Mouse (Mus musculus) granulocyte monocyte progenitor cell, adult 5-6 weeks (primary cell): ENCODE measurements around the gene Slc16a12. TPM values are rescaled to one million over a fixed set of nuclear protein-coding genes. Genes with fewer than 3 reads are reported as not detected.
"Not testable (repeated sequence)": the region's sequence is repeated elsewhere in the genome, so short reads cannot be mapped to it uniquely, and the experiment has no call there.

ENCODE experiments used
- ATAC-seq: replicated peaks from 2 replicates; pipeline ENCODE4 v1.8.0; 2016; ENCODE audit warnings: mild to moderate bottlenecking, moderate TSS enrichment, inconsistent platforms; ENCODE audit not compliant: poor library complexity, severe bottlenecking
- total RNA-seq, 2 experiments: library from RNA; stranded (forward) in 1 of 2; stranded (reverse) in 1 of 2; fragments of 200-712, 200-1000 nt in 1 of 2; fragments of >200 nt in 1 of 2; fragmentation: Nextera tagmentation in 1 of 2; gene quantifications; 2 replicates each; pipeline ENCODE4 v1.2.3; 2014 to 2017

Slc16a12 gene
- total RNA-seq, 2 experiments from 2014 or later = 0.10 TPM; not detected in 1

- no peak for ATAC-seq
Measured at GRCm38 (mm10) chr19:34685530-34685929, 61.6 kb downstream of the Slc16a12 start.

GRCm38 (mm10) chr19:34684857-34685256, 62.2 kb downstream of the Slc16a12 start:
- ATAC-seq = peak; percentile 52; the same call in 1 of the 2 replicates

- no peak for ATAC-seq
Measured at GRCm38 (mm10) chr19:34678428-34678827, 68.7 kb downstream of the Slc16a12 start.

- ATAC-seq = no peak
Measured at GRCm38 (mm10) chr19:34673476-34673875, 73.6 kb downstream of the Slc16a12 start.

GRCm38 (mm10) chr19:34666127-34666526, 81.0 kb downstream of the Slc16a12 start:
- peak; percentile 74; the same call in 1 of the 2 replicates for ATAC-seq

GRCm38 (mm10) chr19:34662740-34663139, 84.3 kb downstream of the Slc16a12 start:
- ATAC-seq = no peak

- peak; percentile 88 for ATAC-seq
Measured at GRCm38 (mm10) chr19:34662067-34662507, 85.0 kb downstream of the Slc16a12 start.

- peak; percentile 74 for ATAC-seq
Measured at GRCm38 (mm10) chr19:34656511-34657298, 90.4 kb downstream of the Slc16a12 start.

GRCm38 (mm10) chr19:34655227-34655805, 91.8 kb downstream of the Slc16a12 start:
- no peak for ATAC-seq

- ATAC-seq = no peak
Measured at GRCm38 (mm10) chr19:34650997-34651396, 96.1 kb downstream of the Slc16a12 start.

- no peak for ATAC-seq
Measured at GRCm38 (mm10) chr19:34650276-34650675, 96.8 kb downstream of the Slc16a12 start.

GRCm38 (mm10) chr19:34647630-34648029, 99.5 kb downstream of the Slc16a12 start:
- ATAC-seq = not testable (repeated sequence)

GRCm38 (mm10) chr19:34642616-34643015, 104.5 kb downstream of the Slc16a12 start:
- no peak for ATAC-seq

- peak; percentile 87 for ATAC-seq
Measured at GRCm38 (mm10) chr19:34640623-34641022, 106.5 kb downstream of the Slc16a12 start, which contains the start of the genes Ifit1bl2 and Ifit1. Gene Ifit1bl2 (minus strand): TSS chr19:34640743. Gene Ifit1 (plus strand): TSS chr19:34640871.

GRCm38 (mm10) chr19:34636933-34637557, 110.0 kb downstream of the Slc16a12 start:
- ATAC-seq = peak; percentile 75

GRCm38 (mm10) chr19:34633484-34633883, 113.6 kb downstream of the Slc16a12 start:
- peak; percentile 95 for ATAC-seq

- ATAC-seq = no peak
Measured at GRCm38 (mm10) chr19:34631487-34631886, 115.6 kb downstream of the Slc16a12 start.

- ATAC-seq = no peak
Measured at GRCm38 (mm10) chr19:34627496-34627895, 119.6 kb downstream of the Slc16a12 start.

GRCm38 (mm10) chr19:34624663-34625062, 122.4 kb downstream of the Slc16a12 start:
- peak; percentile 92 for ATAC-seq

- ATAC-seq = no peak
Measured at GRCm38 (mm10) chr19:34623781-34624180, 123.3 kb downstream of the Slc16a12 start.

GRCm38 (mm10) chr19:34620871-34621270, 126.2 kb downstream of the Slc16a12 start:
- no peak for ATAC-seq
